Mouse (Mus musculus) liver, embryonic 14.5 days (tissue): ENCODE data around the gene Pld1. TPM values are rescaled to one million over a fixed set of nuclear protein-coding genes. Genes with fewer than 3 reads are reported as not detected.

ENCODE experiments used
- ATAC-seq: fragments of 200-750 bp; cut with Nextera tagmentation; 2 replicates; pipeline ENCODE4 v1.8.0; 2017; ENCODE audit warnings: moderate number of reproducible peaks, mild to moderate bottlenecking, moderate library complexity; ENCODE audit not compliant: insufficient read depth
- DNase-seq, 3 experiments: peaks; one replicate each; pipeline ENCODE4 v3.0.0-alpha.2; 2012 to 2013; ENCODE audit warnings: low read depth in 3 of 3, low spot score in 3 of 3
- H3K27ac ChIP-seq: fragments of 300-500 bp; sonication (generic); 2 replicates; pipeline ENCODE4 v1.5.1; 2014; ENCODE audit warnings: moderate library complexity, mild to moderate bottlenecking, control low read depth, inconsistent platforms
- H3K27me3 ChIP-seq: fragments of 300-500 bp; sonication (generic); 2 replicates; pipeline ENCODE4 v1.6.1; 2014; ENCODE audit warnings: mild to moderate bottlenecking, low read length, moderate library complexity; ENCODE audit not compliant: control insufficient read depth, insufficient read depth
- H3K36me3 ChIP-seq: fragments of 300-500 bp; sonication (generic); replicated peaks from 2 replicates; pipeline ENCODE4 v1.6.1; 2014; ENCODE audit warnings: low read depth; ENCODE audit not compliant: control insufficient read depth, insufficient read depth
- H3K4me1 ChIP-seq, 2 experiments: fragments of 200-500 bp in 1 of 2; fragments of 300-500 bp in 1 of 2; sonication (generic) in 1 of 2; replicated peaks; 2 replicates each; pipeline ENCODE4 v1.6.1; 2012 to 2014; ENCODE audit warnings: antibody characterized with exemption in 1 of 2, inconsistent platforms in 1 of 2, low read length in 1 of 2; ENCODE audit not compliant: control insufficient read depth in 2 of 2, insufficient read depth in 2 of 2
- H3K4me2 ChIP-seq: fragments of 300-500 bp; sonication (generic); 2 replicates; pipeline ENCODE4 v1.6.1; 2014; ENCODE audit warnings: low read depth, mild to moderate bottlenecking, control low read depth, moderate library complexity
- H3K4me3 ChIP-seq, 2 experiments: fragments of 200-500 bp in 1 of 2; fragments of 300-500 bp in 1 of 2; sonication (generic) in 1 of 2; 2 replicates each; pipeline ENCODE4 v1.5.1; 2012 to 2014; ENCODE audit warnings: low read depth in 2 of 2, low read length in 2 of 2, mild to moderate bottlenecking in 2 of 2, control low read depth in 1 of 2, inconsistent platforms in 1 of 2, moderate library complexity in 1 of 2; ENCODE audit not compliant: insufficient read depth in 1 of 2
- H3K9ac ChIP-seq: fragments of 300-500 bp; sonication (generic); replicated peaks from 2 replicates; pipeline ENCODE4 v1.6.1; 2014; ENCODE audit warnings: mild to moderate bottlenecking, control low read depth, moderate library complexity
- H3K9me3 ChIP-seq: fragments of 300-500 bp; sonication (generic); 2 replicates; pipeline ENCODE4 v1.6.1; 2016; ENCODE audit warnings: low read length, mixed read lengths; ENCODE audit not compliant: control insufficient read depth
- CTCF ChIP-seq: IDR thresholded peaks from 2 replicates; pipeline ENCODE4 v1.5.1; 2016; ENCODE audit warnings: antibody characterized with exemption, low read depth, control low read depth
- EP300 ChIP-seq: IDR thresholded peaks from 2 replicates; pipeline ENCODE4 v1.6.1; 2016; ENCODE audit warnings: antibody characterized with exemption, low read depth
- WGBS: fragments of 180-500 bp; shearing (Covaris S2); extraction: QIAGEN DNeasy Blood & Tissue Kit; methylation state at CpG from one replicate; pipeline ENCODE4 v1.1.7; 2014; ENCODE audit not compliant: insufficient replicate concordance; 5-methylcytosine and 5-hydroxymethylcytosine counted together
- polyA plus RNA-seq, 2 experiments: library from polyadenylated mRNA; depleted of rRNA in 1 of 2; stranded (reverse) in 1 of 2; unstranded in 1 of 2; fragments of >200 nt; fragmentation: Nextera tagmentation in 1 of 2; extraction: Ambion mirVana in 1 of 2; gene quantifications; 2 replicates each; pipeline versions ENCODE4 v1.2.1 to v1.2.3; 2012 to 2014

Pld1 gene
- polyA plus RNA-seq, 2 experiments: 2.9 to 4.4 TPM

GRCm38 (mm10) chr3:28019727-28020126 lies 81.2 kb downstream of the Pld1 start:
- no peak overlapping the region for H3K4me2 ChIP-seq
- WGBS: 39% methylated on average over 4 of the region's 4 CpGs
- no peaks in the 10 kb centered on the region for H3K36me3 ChIP-seq
- TF ChIP-seq CTCF: no peak
- no peak for TF ChIP-seq EP300
- no peak overlapping the region for H3K27ac ChIP-seq
- H3K27me3 ChIP-seq: no peaks in the 10 kb centered on the region
- ATAC-seq (no peak), DNase-seq (no peak)
- no peak overlapping the region for H3K9ac ChIP-seq
- no peaks in the 10 kb centered on the region for H3K9me3 ChIP-seq
- no peak overlapping the region for H3K4me3 ChIP-seq
- peaks cover 0 to 4% of the 10 kb centered on the region in 2 experiments; a peak in 1 of 4 replicates for H3K4me1 ChIP-seq

- Histone ChIP-seq H3K27ac (no peak overlapping the region), H3K4me2 (no peak overlapping the region), H3K4me3 (no peak overlapping the region), H3K27me3 (no peaks in the 10 kb centered on the region), H3K36me3 (no peaks in the 10 kb centered on the region), H3K9me3 (no peaks in the 10 kb centered on the region), H3K4me1 (peaks cover 0 to 4% of the 10 kb centered on the region in 2 experiments; a peak in 2 of 4 replicates), H3K9ac (no peak overlapping the region)
- WGBS: 75% methylated on average over 2 of the region's 2 CpGs
- no peak for DNase-seq
- TF ChIP-seq EP300 (no peak), CTCF (no peak)
- ATAC-seq: no peak
Observed at GRCm38 (mm10) chr3:28020404-28020803, 81.9 kb downstream of the Pld1 start.

- Histone ChIP-seq H3K9ac (no peak overlapping the region), H3K4me1 (peaks cover 0 to 10% of the 10 kb centered on the region in 2 experiments; a peak in 2 of 4 replicates), H3K36me3 (no peaks in the 10 kb centered on the region), H3K27ac (no peak overlapping the region), H3K27me3 (no peaks in the 10 kb centered on the region), H3K9me3 (no peaks in the 10 kb centered on the region), H3K4me3 (no peak overlapping the region), H3K4me2 (no peak overlapping the region)
- DNase-seq: no peak
- ATAC-seq: no peak
- TF ChIP-seq CTCF (no peak), EP300 (no peak)
- 70% methylated on average over 5 of the region's 5 CpGs for WGBS
Observed at GRCm38 (mm10) chr3:28022191-28022590, 83.7 kb downstream of the Pld1 start.

DNA sequence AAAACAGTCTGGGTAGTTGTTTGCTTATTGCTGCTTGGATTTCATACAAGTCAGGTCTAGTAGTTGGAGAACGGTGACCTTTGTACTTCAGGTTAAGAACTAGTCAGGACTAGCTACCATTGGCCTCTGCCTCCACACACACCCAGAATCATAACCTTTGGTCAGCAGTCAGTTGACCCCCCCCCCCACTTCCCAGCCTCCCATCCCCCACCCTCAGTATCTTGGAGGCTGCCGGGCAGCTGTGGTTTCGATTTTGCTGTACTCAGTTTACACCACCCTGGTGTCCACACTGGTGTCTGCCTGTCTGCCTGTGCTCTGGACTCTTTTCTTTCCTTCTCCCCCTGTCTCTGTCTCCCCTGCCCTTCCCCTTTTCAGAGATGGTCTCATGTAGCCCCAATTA lies 88.4 kb downstream of the Pld1 start:
- Histone ChIP-seq H3K4me1 (peaks cover 0 to 17% of the 10 kb centered on the region in 2 experiments; a peak in 2 of 4 replicates), H3K9ac (no peak overlapping the region), H3K4me2 (no peak overlapping the region), H3K27me3 (no peaks in the 10 kb centered on the region), H3K27ac (no peak overlapping the region), H3K4me3 (no peak overlapping the region), H3K36me3 (no peaks in the 10 kb centered on the region), H3K9me3 (no peaks in the 10 kb centered on the region)
- peak; percentile 69 for ATAC-seq
- TF ChIP-seq CTCF: no peak
- TF ChIP-seq EP300: no peak
- WGBS: 32% methylated on average over 3 of the region's 3 CpGs
- DNase-seq: peak; percentile 7 to 17 (median 9)

DNA sequence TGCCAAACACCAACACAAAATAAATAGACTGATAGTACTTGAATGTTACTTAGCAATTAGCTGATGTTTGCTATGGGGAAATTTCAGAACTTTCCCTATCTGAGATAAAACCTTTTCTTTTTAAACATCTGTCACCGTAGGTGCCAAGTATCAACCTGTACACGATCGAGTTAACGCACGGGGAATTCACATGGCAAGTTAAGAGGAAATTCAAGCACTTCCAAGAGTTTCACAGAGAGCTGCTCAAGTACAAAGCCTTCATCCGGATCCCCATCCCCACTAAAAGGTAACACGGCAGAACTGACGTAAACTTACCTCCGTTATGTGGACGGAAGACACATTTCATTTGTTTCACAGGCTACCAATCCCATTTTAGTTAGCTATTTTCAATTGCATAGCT lies 90.0 kb downstream of the Pld1 start:
- ATAC-seq (no peak), DNase-seq (no peak)
- 77% methylated on average over 10 of the region's 10 CpGs for WGBS
- Histone ChIP-seq H3K9ac (no peak overlapping the region), H3K9me3 (no peaks in the 10 kb centered on the region), H3K36me3 (no peaks in the 10 kb centered on the region), H3K4me3 (no peak overlapping the region), H3K4me1 (peaks cover 0 to 14% of the 10 kb centered on the region in 2 experiments; a peak in 2 of 4 replicates), H3K27ac (no peak overlapping the region), H3K27me3 (no peaks in the 10 kb centered on the region), H3K4me2 (no peak overlapping the region)
- TF ChIP-seq CTCF: no peak
- no peak for TF ChIP-seq EP300
